Mouse (Mus musculus) kidney, postnatal 0 days (tissue): ENCODE results near the gene Ptprn2. TPM values are rescaled to one million over a fixed set of nuclear protein-coding genes. Genes with fewer than 3 reads are reported as not detected.

Experiments used
- ATAC-seq: fragments of 200-750 bp; cut with Nextera tagmentation; replicated peaks from 2 replicates; pipeline ENCODE4 v1.8.0; 2017; ENCODE audit warnings: low read depth, moderate number of reproducible peaks, moderate TSS enrichment, moderate library complexity; ENCODE audit not compliant: low FRiP score
- DNase-seq: peaks from one replicate; pipeline ENCODE4 v3.0.0-alpha.2; 2016; ENCODE audit warnings: low spot score
- H3K27ac ChIP-seq: fragments of 300-500 bp; sonication (generic); 2 replicates; pipeline ENCODE4 v1.5.1; 2014; ENCODE audit warnings: mild to moderate bottlenecking
- H3K27me3 ChIP-seq: fragments of 300-500 bp; sonication (generic); 2 replicates; pipeline ENCODE4 v1.6.1; 2014; ENCODE audit warnings: low read length, mixed read lengths; ENCODE audit not compliant: insufficient read depth
- H3K36me3 ChIP-seq: fragments of 300-500 bp; sonication (generic); 2 replicates; pipeline ENCODE4 v1.6.1; 2014; ENCODE audit warnings: low read length, mixed read lengths; ENCODE audit not compliant: insufficient read depth
- H3K4me1 ChIP-seq: fragments of 300-500 bp; sonication (generic); replicated peaks from 2 replicates; pipeline ENCODE4 v1.6.1; 2014; ENCODE audit warnings: antibody characterized with exemption, low read length, mixed read lengths; ENCODE audit not compliant: insufficient read depth
- H3K4me2 ChIP-seq: fragments of 300-500 bp; sonication (generic); 2 replicates; pipeline ENCODE4 v1.6.1; 2014; ENCODE audit warnings: mild to moderate bottlenecking, low read length, moderate library complexity, mixed read lengths
- H3K4me3 ChIP-seq: fragments of 300-500 bp; sonication (generic); replicated peaks from 2 replicates; pipeline ENCODE4 v1.5.1; 2014; ENCODE audit warnings: low read depth, low read length
- H3K9ac ChIP-seq: fragments of 300-500 bp; sonication (generic); 2 replicates; pipeline ENCODE4 v1.6.1; 2014; ENCODE audit warnings: low read depth, low read length
- H3K9me3 ChIP-seq: fragments of 300-500 bp; sonication (generic); replicated peaks from 2 replicates; pipeline ENCODE4 v1.6.1; 2016; ENCODE audit warnings: low read length, inconsistent platforms, mixed read lengths
- CTCF ChIP-seq: IDR thresholded peaks from 2 replicates; pipeline ENCODE4 v1.5.1; 2016; ENCODE audit warnings: antibody characterized with exemption, low read depth, mild to moderate bottlenecking, moderate library complexity
- WGBS: fragments of 180-500 bp; shearing (Covaris S2); extraction: QIAGEN DNeasy Blood & Tissue Kit; methylation state at CpG from one replicate; pipeline ENCODE4 v1.1.7; 2014; 5-methylcytosine and 5-hydroxymethylcytosine counted together
- polyA plus RNA-seq: library from polyadenylated mRNA; unstranded; fragments of >200 nt; fragmentation: Nextera tagmentation; extraction: Ambion mirVana; gene quantifications from 2 replicates; pipeline ENCODE4 v1.2.1, GENCODE M21; 2015

Ptprn2 gene
- polyA plus RNA-seq, 1 experiment from 2014 or later = 0.03 TPM

DNA sequence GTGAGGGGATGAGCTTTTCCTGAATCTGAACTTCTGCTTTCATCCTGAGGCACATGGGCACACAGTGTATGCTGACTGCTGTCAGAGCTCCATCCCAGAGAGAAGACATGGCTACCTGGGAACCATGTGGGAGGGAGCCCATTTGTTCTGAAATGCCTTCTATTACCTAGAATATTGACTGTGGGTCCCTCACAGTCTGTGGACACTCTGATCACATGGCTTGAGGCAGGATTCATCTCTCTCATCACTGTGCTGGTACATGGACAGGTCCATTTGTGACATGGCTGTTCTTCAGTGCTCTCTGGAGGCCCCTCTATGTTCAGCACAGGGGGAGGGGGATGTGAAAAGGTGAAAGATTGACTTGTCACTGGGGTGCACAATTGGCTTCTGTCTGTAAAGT, 227.6 kb downstream of the Ptprn2 start:
- no peak for TF ChIP-seq CTCF
- H3K9ac ChIP-seq = no peak overlapping the region
- H3K27ac ChIP-seq = no peak overlapping the region
- H3K9me3 ChIP-seq = no peaks in the 10 kb centered on the region
- no peaks in the 10 kb centered on the region for H3K4me1 ChIP-seq
- H3K36me3 ChIP-seq = no peaks in the 10 kb centered on the region
- H3K27me3 ChIP-seq = no peaks in the 10 kb centered on the region
- DNase-seq (no peak), ATAC-seq (no peak)
- H3K4me2 ChIP-seq = no peak overlapping the region
- H3K4me3 ChIP-seq = no peak overlapping the region

DNA sequence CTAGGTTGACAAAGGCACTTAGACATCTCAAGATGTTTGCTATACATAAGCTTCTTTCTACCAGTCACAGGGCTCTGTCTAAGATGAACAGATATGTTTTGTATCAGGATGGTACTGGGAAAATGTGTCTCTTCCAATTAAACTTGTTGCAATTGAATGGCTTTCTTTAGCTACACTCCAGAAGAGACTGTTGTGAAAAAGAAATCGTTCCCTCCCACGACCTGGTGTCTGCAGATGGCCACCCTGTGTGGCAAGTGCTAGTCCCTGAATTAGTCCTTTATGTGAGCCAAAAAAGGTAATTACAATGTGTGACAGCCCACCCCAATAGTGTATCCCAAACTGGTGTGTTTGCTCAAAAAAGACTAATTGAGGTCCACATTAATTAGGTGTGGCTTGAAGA, 235.5 kb downstream of the Ptprn2 start:
- no peaks in the 10 kb centered on the region for H3K9me3 ChIP-seq
- 85% methylated on average over 2 of the region's 2 CpGs for WGBS
- H3K27me3 ChIP-seq = no peaks in the 10 kb centered on the region
- no peak overlapping the region for H3K4me2 ChIP-seq
- H3K9ac ChIP-seq = no peak overlapping the region
- no peak overlapping the region for H3K27ac ChIP-seq
- ATAC-seq (no peak), DNase-seq (no peak)
- no peaks in the 10 kb centered on the region for H3K4me1 ChIP-seq
- H3K36me3 ChIP-seq = no peaks in the 10 kb centered on the region
- no peak overlapping the region for H3K4me3 ChIP-seq
- no peak for TF ChIP-seq CTCF

DNA sequence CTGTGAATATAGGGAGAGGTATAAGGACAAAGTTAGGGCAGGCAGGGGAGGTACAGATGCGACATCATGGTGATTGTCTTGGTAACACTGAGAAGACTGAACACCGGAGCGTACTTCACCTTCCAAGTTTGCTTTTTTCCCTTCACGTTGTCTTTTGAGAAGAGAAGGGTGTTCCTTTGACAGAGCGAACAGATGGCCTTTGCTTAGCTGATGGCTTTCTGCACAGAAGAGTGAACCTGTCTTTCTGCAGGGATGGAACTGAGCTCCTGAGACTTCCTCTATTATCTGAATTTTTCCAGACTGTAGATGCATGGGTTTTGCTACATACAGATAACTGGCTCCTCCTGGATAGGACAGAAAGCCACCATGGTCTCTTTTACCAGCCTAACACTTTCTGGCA, 254.6 kb downstream of the Ptprn2 start:
- DNase-seq (no peak), ATAC-seq (no peak)
- 84% methylated on average over 5 of the region's 5 CpGs for WGBS
- Histone ChIP-seq H3K4me3 (no peak overlapping the region), H3K9me3 (no peaks in the 10 kb centered on the region), H3K4me2 (no peak overlapping the region), H3K4me1 (no peaks in the 10 kb centered on the region), H3K9ac (no peak overlapping the region), H3K36me3 (no peaks in the 10 kb centered on the region), H3K27me3 (no peaks in the 10 kb centered on the region), H3K27ac (no peak overlapping the region)
- no peak for TF ChIP-seq CTCF

DNA sequence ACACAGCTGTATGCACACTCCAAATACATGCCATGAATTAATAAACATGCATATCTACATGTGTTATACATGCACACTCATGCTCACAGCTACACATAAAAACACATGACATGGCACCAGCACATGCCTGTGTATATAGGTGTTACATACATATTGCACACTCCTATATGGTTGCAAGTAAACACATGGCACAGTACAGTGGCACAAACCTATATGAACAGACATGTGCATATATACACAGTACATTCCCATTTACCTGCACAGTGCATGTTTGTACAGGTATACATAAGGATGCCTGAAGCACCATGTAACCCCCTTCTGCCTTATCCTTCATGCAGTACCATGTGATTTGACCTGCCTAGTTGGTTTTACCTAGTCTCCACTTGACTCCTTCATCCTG, 255.8 kb downstream of the Ptprn2 start:
- no peaks in the 10 kb centered on the region for H3K4me1 ChIP-seq
- H3K27me3 ChIP-seq = no peaks in the 10 kb centered on the region
- H3K36me3 ChIP-seq = no peaks in the 10 kb centered on the region
- H3K27ac ChIP-seq = no peak overlapping the region
- ATAC-seq (0 out of 2 replicates have a peak, but pooled peaks have one; percentile 25), DNase-seq (no peak)
- no peak overlapping the region for H3K4me2 ChIP-seq
- no peak overlapping the region for H3K4me3 ChIP-seq
- H3K9me3 ChIP-seq = no peaks in the 10 kb centered on the region
- H3K9ac ChIP-seq = no peak overlapping the region
- TF ChIP-seq CTCF = no peak

DNA sequence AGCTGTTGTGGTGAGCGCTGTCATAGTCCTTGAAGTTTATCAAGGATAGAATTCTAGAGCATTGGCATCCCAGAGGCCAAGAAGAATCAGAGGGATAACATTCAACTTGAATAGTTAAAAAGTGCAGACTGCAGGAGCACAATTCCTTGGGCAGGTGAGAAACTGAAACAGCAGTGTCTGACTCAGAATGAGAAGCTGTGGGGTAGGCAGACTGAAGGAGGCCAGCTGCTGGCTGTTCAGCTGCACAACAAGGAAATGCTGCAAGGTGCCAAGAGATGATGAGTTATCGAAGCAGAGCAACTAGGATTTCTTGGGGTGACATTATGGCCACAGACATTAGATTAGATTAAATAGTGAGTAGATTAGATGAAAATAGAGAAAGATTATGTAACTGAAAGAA, 260.9 kb downstream of the Ptprn2 start:
- Histone ChIP-seq H3K4me1 (no peaks in the 10 kb centered on the region), H3K36me3 (no peaks in the 10 kb centered on the region), H3K27me3 (no peaks in the 10 kb centered on the region), H3K4me2 (no peak overlapping the region), H3K9ac (no peak overlapping the region), H3K4me3 (no peak overlapping the region), H3K9me3 (no peaks in the 10 kb centered on the region), H3K27ac (no peak overlapping the region)
- TF ChIP-seq CTCF = no peak
- DNase-seq = no peak
- no peak for ATAC-seq
- 81% methylated on average over 2 of the region's 2 CpGs for WGBS

DNA sequence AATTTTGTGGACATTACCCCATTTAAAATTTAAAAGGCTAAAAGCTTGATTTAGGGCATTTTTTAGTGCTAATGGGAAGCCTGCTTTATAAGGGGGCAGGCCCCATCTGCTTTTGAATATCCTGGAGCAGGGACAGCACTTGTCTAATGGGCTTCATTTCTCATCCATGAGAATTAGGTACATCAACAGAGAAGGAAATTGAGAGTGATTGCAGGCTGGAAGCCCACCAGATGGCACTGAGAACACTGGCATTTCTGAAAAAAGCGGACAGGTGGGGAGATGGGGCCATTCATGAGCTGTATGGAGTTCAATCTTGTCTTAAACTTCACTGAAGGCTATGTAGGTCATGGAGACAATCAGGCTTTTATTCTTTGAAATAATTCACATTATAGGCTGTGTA, 267.3 kb downstream of the Ptprn2 start:
- H3K9ac ChIP-seq = no peak overlapping the region
- no peak for DNase-seq
- ATAC-seq = no peak
- H3K27me3 ChIP-seq = no peaks in the 10 kb centered on the region
- H3K4me1 ChIP-seq = no peaks in the 10 kb centered on the region
- H3K36me3 ChIP-seq = no peaks in the 10 kb centered on the region
- no peak overlapping the region for H3K4me3 ChIP-seq
- H3K27ac ChIP-seq = no peak overlapping the region
- no peak overlapping the region for H3K4me2 ChIP-seq
- H3K9me3 ChIP-seq = no peaks in the 10 kb centered on the region
- 73% methylated on average over 1 of the region's 1 CpGs for WGBS
- TF ChIP-seq CTCF = no peak

DNA sequence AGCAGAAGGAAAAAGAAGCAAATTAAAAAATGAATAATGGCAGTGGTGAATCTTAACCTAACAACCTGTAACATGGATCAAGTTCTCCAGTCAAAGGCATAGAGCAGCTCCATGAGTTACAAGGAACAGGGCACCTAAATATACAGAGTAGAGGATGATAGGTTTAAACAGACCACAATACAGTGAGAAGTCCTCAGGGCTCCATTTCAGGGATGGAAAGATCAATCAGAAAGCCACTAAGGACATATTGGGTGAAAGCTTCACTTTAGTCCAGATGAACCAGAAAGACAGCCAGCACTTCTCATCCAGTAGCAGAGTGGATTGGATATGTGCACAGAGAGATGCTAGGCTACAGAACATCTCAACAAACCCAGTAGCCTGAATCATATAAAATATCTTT, 278.4 kb downstream of the Ptprn2 start:
- no peak overlapping the region for H3K4me2 ChIP-seq
- H3K9ac ChIP-seq = no peak overlapping the region
- no peak overlapping the region for H3K4me3 ChIP-seq
- DNase-seq (no peak), ATAC-seq (no peak)
- no peaks in the 10 kb centered on the region for H3K27me3 ChIP-seq
- no peaks in the 10 kb centered on the region for H3K36me3 ChIP-seq
- no peak overlapping the region for H3K27ac ChIP-seq
- no peaks in the 10 kb centered on the region for H3K4me1 ChIP-seq
- TF ChIP-seq CTCF = no peak
- H3K9me3 ChIP-seq = no peaks in the 10 kb centered on the region
